Mouse (Mus musculus): ENCODE results near the gene Bcr. TPM values are rescaled to one million over a fixed set of nuclear protein-coding genes. Genes with fewer than 3 reads are reported as not detected.
A peak's percentile ranks its signal among the peaks of the same experiment; 100 is the strongest.

Gene Bcr
- polyA plus RNA-seq, 1 experiment from 2014 or later: 11.1 TPM

DNA sequence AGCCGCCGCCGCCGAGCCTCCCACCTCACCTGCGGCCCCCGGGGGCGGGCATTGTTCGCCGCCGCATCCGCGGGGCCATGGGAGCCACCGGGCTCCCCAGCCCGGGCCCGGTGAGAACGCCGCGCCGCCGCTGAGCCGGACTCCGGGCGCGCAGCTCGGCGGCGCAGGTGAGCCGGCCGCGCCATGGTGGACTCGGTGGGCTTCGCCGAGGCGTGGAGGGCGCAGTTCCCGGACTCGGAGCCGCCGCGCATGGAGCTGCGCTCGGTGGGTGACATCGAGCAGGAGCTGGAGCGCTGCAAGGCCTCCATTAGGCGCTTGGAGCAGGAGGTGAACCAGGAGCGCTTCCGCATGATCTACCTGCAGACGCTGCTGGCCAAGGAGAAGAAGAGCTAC lies 447 bp downstream of the Bcr start:
- peak overlapping the region; percentile 79 for H3K9ac ChIP-seq (ENCODE audit: low read length)
- no peaks in the 10 kb centered on the region for H3K27me3 ChIP-seq (ENCODE audit: control insufficient read depth, insufficient read depth, low read length)
- peak; percentile 38 for DNase-seq (ENCODE audit: low spot score)
- H3K4me1 ChIP-seq (ENCODE audit: control insufficient read depth, insufficient read depth, low read length): peaks cover 26% of the 10 kb centered on the region
- peak overlapping the region; percentile 77 for H3K4me3 ChIP-seq (ENCODE audit: low read depth, low read length)
- WGBS: 0% methylated on average over 29 of the region's 48 CpGs
- peak overlapping the region; percentile 77 for H3K4me2 ChIP-seq (ENCODE audit: low read depth)
- peak; percentile 45; the same call in 1 of the 2 replicates for ATAC-seq (ENCODE audit: insufficient read depth, low FRiP score, low TSS enrichment)
- no peaks in the 10 kb centered on the region for H3K36me3 ChIP-seq (ENCODE audit: control insufficient read depth, insufficient read depth, low read length)
- no peaks in the 10 kb centered on the region for H3K9me3 ChIP-seq (ENCODE audit: control insufficient read depth, low read length)
- peak overlapping the region; percentile 75 for H3K27ac ChIP-seq (ENCODE audit: low read depth, low read length)

DNA sequence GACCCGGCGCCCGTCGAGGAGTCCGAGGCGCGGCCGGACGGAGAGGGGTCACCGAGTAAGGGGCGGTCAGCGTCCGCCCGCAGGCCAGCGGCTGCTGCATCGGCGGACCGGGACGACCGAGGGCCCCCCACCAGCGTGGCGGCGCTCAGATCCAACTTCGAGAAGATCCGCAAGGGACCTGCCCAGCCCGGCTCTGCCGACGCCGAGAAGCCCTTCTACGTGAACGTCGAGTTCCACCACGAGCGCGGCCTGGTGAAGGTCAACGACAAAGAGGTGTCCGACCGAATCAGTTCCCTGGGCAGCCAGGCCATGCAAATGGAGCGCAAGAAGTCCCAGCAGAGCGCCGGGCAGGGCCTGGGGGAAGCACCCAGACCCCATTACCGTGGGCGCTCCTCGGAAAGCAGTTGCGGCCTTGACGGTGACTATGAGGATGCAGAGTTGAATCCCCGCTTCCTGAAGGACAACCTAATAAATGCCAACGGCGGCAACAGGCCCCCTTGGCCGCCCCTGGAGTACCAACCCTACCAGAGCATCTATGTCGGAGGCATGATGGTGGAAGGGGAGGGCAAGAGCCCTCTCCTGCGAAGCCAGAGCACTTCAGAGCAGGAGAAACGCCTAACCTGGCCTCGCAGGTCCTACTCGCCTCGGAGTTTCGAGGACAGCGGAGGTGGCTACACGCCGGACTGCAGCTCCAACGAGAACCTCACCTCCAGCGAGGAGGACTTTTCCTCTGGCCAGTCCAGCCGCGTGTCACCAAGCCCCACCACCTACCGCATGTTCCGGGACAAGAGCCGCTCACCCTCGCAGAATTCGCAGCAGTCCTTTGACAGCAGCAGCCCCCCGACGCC lies 1.2 kb downstream of the Bcr start:
- WGBS: 1% methylated on average over 66 of the region's 71 CpGs
- Histone ChIP-seq H3K4me1 (ENCODE audit: control insufficient read depth, insufficient read depth, low read length) (peaks cover 24% of the 10 kb centered on the region), H3K9me3 (ENCODE audit: control insufficient read depth, low read length) (no peaks in the 10 kb centered on the region), H3K27me3 (ENCODE audit: control insufficient read depth, insufficient read depth, low read length) (no peaks in the 10 kb centered on the region), H3K36me3 (ENCODE audit: control insufficient read depth, insufficient read depth, low read length) (no peaks in the 10 kb centered on the region), H3K4me3 (ENCODE audit: low read depth, low read length) (peak overlapping the region; percentile 77), H3K9ac (ENCODE audit: low read length) (peak overlapping the region; percentile 79), H3K27ac (ENCODE audit: low read depth, low read length) (no peak overlapping the region), H3K4me2 (ENCODE audit: low read depth) (peak overlapping the region; percentile 77)
- peak; percentile 43 for DNase-seq (ENCODE audit: low spot score)
- no peak for ATAC-seq (ENCODE audit: insufficient read depth, low FRiP score, low TSS enrichment)

GRCm38 (mm10) chr10:75062189-75062561 lies 1.8 kb downstream of the Bcr start:
- Histone ChIP-seq H3K4me2 (ENCODE audit: low read depth) (peak overlapping the region; percentile 77), H3K4me3 (ENCODE audit: low read depth, low read length) (peak overlapping the region; percentile 77), H3K27ac (ENCODE audit: low read depth, low read length) (no peak overlapping the region), H3K9me3 (ENCODE audit: control insufficient read depth, low read length) (no peaks in the 10 kb centered on the region), H3K27me3 (ENCODE audit: control insufficient read depth, insufficient read depth, low read length) (no peaks in the 10 kb centered on the region), H3K36me3 (ENCODE audit: control insufficient read depth, insufficient read depth, low read length) (no peaks in the 10 kb centered on the region), H3K4me1 (ENCODE audit: control insufficient read depth, insufficient read depth, low read length) (peaks cover 24% of the 10 kb centered on the region), H3K9ac (ENCODE audit: low read length) (peak overlapping the region; percentile 0; the same call in 1 of the 2 replicates)
- WGBS: 17% methylated on average over 6 of the region's 6 CpGs
- DNase-seq (ENCODE audit: low spot score) (peak; percentile 18), ATAC-seq (ENCODE audit: insufficient read depth, low FRiP score, low TSS enrichment) (no peak)

- Histone ChIP-seq H3K4me3 (ENCODE audit: low read depth, low read length) (peak overlapping the region; percentile 77), H3K9ac (ENCODE audit: low read length) (no peak overlapping the region), H3K27me3 (ENCODE audit: control insufficient read depth, insufficient read depth, low read length) (no peaks in the 10 kb centered on the region), H3K27ac (ENCODE audit: low read depth, low read length) (no peak overlapping the region), H3K4me1 (ENCODE audit: control insufficient read depth, insufficient read depth, low read length) (peaks cover 24% of the 10 kb centered on the region), H3K4me2 (ENCODE audit: low read depth) (peak overlapping the region; percentile 77), H3K9me3 (ENCODE audit: control insufficient read depth, low read length) (no peaks in the 10 kb centered on the region), H3K36me3 (ENCODE audit: control insufficient read depth, insufficient read depth, low read length) (no peaks in the 10 kb centered on the region)
- WGBS: 51% methylated on average over 6 of the region's 6 CpGs
- no peak for ATAC-seq (ENCODE audit: insufficient read depth, low FRiP score, low TSS enrichment)
- no peak for DNase-seq (ENCODE audit: low spot score)
These were observed 2.2 kb downstream of the Bcr start for GRCm38 (mm10) chr10:75062621-75063020.

- H3K4me1 ChIP-seq (ENCODE audit: control insufficient read depth, insufficient read depth, low read length): peaks cover 24% of the 10 kb centered on the region
- DNase-seq (ENCODE audit: low spot score): no peak
- H3K27me3 ChIP-seq (ENCODE audit: control insufficient read depth, insufficient read depth, low read length): no peaks in the 10 kb centered on the region
- WGBS: 79% methylated on average over 12 of the region's 12 CpGs
- H3K36me3 ChIP-seq (ENCODE audit: control insufficient read depth, insufficient read depth, low read length): no peaks in the 10 kb centered on the region
- H3K4me3 ChIP-seq (ENCODE audit: low read depth, low read length): 0 out of 2 replicates have a peak overlapping the region, but pooled peaks have one; percentile 77
- H3K9me3 ChIP-seq (ENCODE audit: control insufficient read depth, low read length): no peaks in the 10 kb centered on the region
- peak overlapping the region; percentile 77 for H3K4me2 ChIP-seq (ENCODE audit: low read depth)
- H3K9ac ChIP-seq (ENCODE audit: low read length): no peak overlapping the region
- no peak overlapping the region for H3K27ac ChIP-seq (ENCODE audit: low read depth, low read length)
- ATAC-seq (ENCODE audit: insufficient read depth, low FRiP score, low TSS enrichment): no peak
These were observed 3.0 kb downstream of the Bcr start for GRCm38 (mm10) chr10:75063301-75063965.

GRCm38 (mm10) chr10:75065691-75066090 lies 5.3 kb downstream of the Bcr start:
- Histone ChIP-seq H3K27ac (ENCODE audit: low read depth, low read length) (no peak overlapping the region), H3K9ac (ENCODE audit: low read length) (no peak overlapping the region), H3K4me2 (ENCODE audit: low read depth) (no peak overlapping the region), H3K9me3 (ENCODE audit: control insufficient read depth, low read length) (no peaks in the 10 kb centered on the region), H3K27me3 (ENCODE audit: control insufficient read depth, insufficient read depth, low read length) (no peaks in the 10 kb centered on the region), H3K36me3 (ENCODE audit: control insufficient read depth, insufficient read depth, low read length) (no peaks in the 10 kb centered on the region), H3K4me1 (ENCODE audit: control insufficient read depth, insufficient read depth, low read length) (peaks cover 19% of the 10 kb centered on the region; the same call in 1 of the 2 replicates), H3K4me3 (ENCODE audit: low read depth, low read length) (no peak overlapping the region)
- no peak for ATAC-seq (ENCODE audit: insufficient read depth, low FRiP score, low TSS enrichment)
- 76% methylated on average over 6 of the region's 6 CpGs for WGBS
- no peak for DNase-seq (ENCODE audit: low spot score)

DNA sequence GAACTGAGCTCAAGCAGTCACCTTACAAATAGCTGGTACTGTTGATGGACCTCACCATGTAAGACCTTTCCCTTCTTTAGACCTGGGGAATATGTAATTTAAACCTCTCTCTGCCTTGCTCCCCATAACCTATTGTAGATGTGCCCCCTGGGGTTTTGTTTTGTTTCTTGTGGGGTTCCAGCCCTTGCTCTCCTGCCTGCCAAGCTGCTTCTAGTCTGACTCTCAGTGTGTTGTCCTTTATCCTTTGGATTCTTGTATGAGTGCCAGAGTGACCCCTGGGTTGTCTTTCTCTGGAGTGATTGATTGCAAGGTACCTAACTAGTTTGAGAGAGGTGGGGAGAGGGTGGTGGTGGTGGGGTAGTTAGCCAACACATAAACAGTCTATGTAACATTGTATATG lies 7.1 kb downstream of the Bcr start:
- H3K36me3 ChIP-seq (ENCODE audit: control insufficient read depth, insufficient read depth, low read length): no peaks in the 10 kb centered on the region
- no peaks in the 10 kb centered on the region for H3K27me3 ChIP-seq (ENCODE audit: control insufficient read depth, insufficient read depth, low read length)
- no peak overlapping the region for H3K4me3 ChIP-seq (ENCODE audit: low read depth, low read length)
- ATAC-seq (ENCODE audit: insufficient read depth, low FRiP score, low TSS enrichment): no peak
- H3K9ac ChIP-seq (ENCODE audit: low read length): no peak overlapping the region
- H3K27ac ChIP-seq (ENCODE audit: low read depth, low read length): no peak overlapping the region
- no peaks in the 10 kb centered on the region for H3K9me3 ChIP-seq (ENCODE audit: control insufficient read depth, low read length)
- H3K4me2 ChIP-seq (ENCODE audit: low read depth): no peak overlapping the region
- H3K4me1 ChIP-seq (ENCODE audit: control insufficient read depth, insufficient read depth, low read length): peaks cover 17% of the 10 kb centered on the region; the same call in 1 of the 2 replicates
- DNase-seq (ENCODE audit: low spot score): no peak

DNA sequence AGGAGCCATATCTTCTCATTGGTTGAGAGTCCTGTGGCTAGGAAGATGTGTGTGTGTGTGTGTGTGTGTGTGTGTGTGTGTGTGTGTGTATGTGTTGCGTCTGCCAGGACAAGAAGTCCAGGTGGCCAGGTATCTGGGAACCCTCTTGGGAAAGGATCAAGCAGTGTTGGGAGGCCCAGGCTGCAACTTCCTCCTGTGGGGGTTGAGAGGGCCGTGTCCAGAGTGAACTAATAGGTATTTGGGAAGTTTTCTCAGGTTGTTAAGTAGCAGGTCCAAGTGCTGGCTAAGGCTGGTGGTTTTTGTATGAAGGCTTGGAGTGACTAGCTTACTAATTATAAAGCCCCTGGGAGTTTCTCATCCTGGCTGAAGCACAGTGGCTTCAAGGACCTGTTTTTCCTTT lies 7.7 kb downstream of the Bcr start:
- DNase-seq (ENCODE audit: low spot score) (no peak), ATAC-seq (ENCODE audit: insufficient read depth, low FRiP score, low TSS enrichment) (no peak)
- no peak overlapping the region for H3K4me3 ChIP-seq (ENCODE audit: low read depth, low read length)
- H3K9ac ChIP-seq (ENCODE audit: low read length): no peak overlapping the region
- no peak overlapping the region for H3K4me2 ChIP-seq (ENCODE audit: low read depth)
- no peak overlapping the region for H3K27ac ChIP-seq (ENCODE audit: low read depth, low read length)
- no peaks in the 10 kb centered on the region for H3K27me3 ChIP-seq (ENCODE audit: control insufficient read depth, insufficient read depth, low read length)
- WGBS: 53% methylated on average over 2 of the region's 2 CpGs
- no peaks in the 10 kb centered on the region for H3K36me3 ChIP-seq (ENCODE audit: control insufficient read depth, insufficient read depth, low read length)
- H3K4me1 ChIP-seq (ENCODE audit: control insufficient read depth, insufficient read depth, low read length): peaks cover 10% of the 10 kb centered on the region; the same call in 1 of the 2 replicates
- H3K9me3 ChIP-seq (ENCODE audit: control insufficient read depth, low read length): no peaks in the 10 kb centered on the region

Data from neural tube, embryonic 11.5 days (tissue).